Mouse (Mus musculus) hindbrain, embryonic 11.5 days (tissue): ENCODE data around the gene Bcorl1. TPM values are rescaled to one million over a fixed set of nuclear protein-coding genes. Genes with fewer than 3 reads are reported as not detected.

Source experiments
- ATAC-seq: fragments of 200-750 bp; cut with Nextera tagmentation; 2 replicates; pipeline ENCODE4 v1.8.0; 2017; ENCODE audit warnings: mild to moderate bottlenecking, moderate TSS enrichment, moderate library complexity; ENCODE audit not compliant: low FRiP score
- DNase-seq: peaks from one replicate; pipeline ENCODE4 v3.0.0-alpha.2; 2015; ENCODE audit warnings: low spot score
- H3K27ac ChIP-seq: fragments of 300-500 bp; sonication (generic); 2 replicates; pipeline ENCODE4 v1.5.1; 2014; ENCODE audit warnings: mild to moderate bottlenecking, low read depth, low read length
- H3K27me3 ChIP-seq: fragments of 300-500 bp; sonication (generic); 2 replicates; pipeline ENCODE4 v1.6.1; 2014; ENCODE audit warnings: mild to moderate bottlenecking, low read length, moderate library complexity, mixed read lengths; ENCODE audit not compliant: control insufficient read depth, insufficient read depth
- H3K36me3 ChIP-seq: fragments of 300-500 bp; sonication (generic); 2 replicates; pipeline ENCODE4 v1.6.1; 2014; ENCODE audit warnings: mild to moderate bottlenecking, low read length, moderate library complexity, mixed read lengths; ENCODE audit not compliant: control insufficient read depth, insufficient read depth
- H3K4me1 ChIP-seq: fragments of 300-500 bp; sonication (generic); replicated peaks from 2 replicates; pipeline ENCODE4 v1.6.1; 2014; ENCODE audit warnings: low read length, mixed read lengths; ENCODE audit not compliant: control insufficient read depth, insufficient read depth
- H3K4me2 ChIP-seq: fragments of 300-500 bp; sonication (generic); replicated peaks from 2 replicates; pipeline ENCODE4 v1.6.1; 2014; ENCODE audit warnings: mild to moderate bottlenecking, low read depth, low read length
- H3K4me3 ChIP-seq: fragments of 300-500 bp; sonication (generic); 2 replicates; pipeline ENCODE4 v1.5.1; 2014; ENCODE audit warnings: low read depth, low read length
- H3K9ac ChIP-seq: fragments of 300-500 bp; sonication (generic); 2 replicates; pipeline ENCODE4 v1.6.1; 2014; ENCODE audit warnings: low read depth, low read length
- H3K9me3 ChIP-seq: fragments of 300-500 bp; sonication (generic); 2 replicates; pipeline ENCODE4 v1.6.1; 2016; ENCODE audit warnings: low read length; ENCODE audit not compliant: control insufficient read depth
- WGBS: fragments of 180-500 bp; shearing (Covaris S2); extraction: QIAGEN DNeasy Blood & Tissue Kit; methylation state at CpG from one replicate; pipeline ENCODE4 v1.1.7; 2014; 5-methylcytosine and 5-hydroxymethylcytosine counted together
- polyA plus RNA-seq: library from polyadenylated mRNA; unstranded; fragments of >200 nt; fragmentation: Nextera tagmentation; extraction: Ambion mirVana; gene quantifications from 2 replicates; pipeline ENCODE4 v1.2.1, GENCODE M21; 2014

Bcorl1 gene
- polyA plus RNA-seq, 1 experiment from 2014 or later, result 8.2 TPM

DNA sequence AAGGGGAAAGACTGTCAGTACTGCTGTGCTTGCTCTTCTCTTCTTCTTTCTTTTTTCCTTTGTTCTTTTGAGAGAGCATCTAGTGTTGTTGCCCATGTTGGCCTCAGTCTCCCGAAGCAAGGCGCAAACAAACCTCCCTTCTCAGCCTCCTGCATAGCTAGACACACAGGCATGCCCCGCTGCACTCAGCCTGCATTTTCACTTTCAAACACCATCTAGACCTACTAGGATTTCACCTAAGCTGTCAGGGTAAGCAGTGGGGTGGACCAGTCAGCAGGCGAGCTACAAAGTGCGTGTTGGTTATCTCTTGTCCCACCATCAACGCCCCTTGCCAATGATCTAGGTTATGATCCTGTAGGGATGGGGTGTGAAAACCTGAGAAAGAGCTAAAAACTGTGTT lies 100.4 kb downstream of the Bcorl1 start:
- Histone ChIP-seq H3K4me2 (no peak overlapping the region), H3K4me3 (no peak overlapping the region), H3K9me3 (no peaks in the 10 kb centered on the region), H3K9ac (no peak overlapping the region), H3K36me3 (no peaks in the 10 kb centered on the region), H3K27ac (no peak overlapping the region), H3K4me1 (no peaks in the 10 kb centered on the region), H3K27me3 (no peaks in the 10 kb centered on the region)
- DNase-seq (no peak), ATAC-seq (no peak)
- WGBS, result 79% methylated on average over 6 of the region's 6 CpGs

DNA sequence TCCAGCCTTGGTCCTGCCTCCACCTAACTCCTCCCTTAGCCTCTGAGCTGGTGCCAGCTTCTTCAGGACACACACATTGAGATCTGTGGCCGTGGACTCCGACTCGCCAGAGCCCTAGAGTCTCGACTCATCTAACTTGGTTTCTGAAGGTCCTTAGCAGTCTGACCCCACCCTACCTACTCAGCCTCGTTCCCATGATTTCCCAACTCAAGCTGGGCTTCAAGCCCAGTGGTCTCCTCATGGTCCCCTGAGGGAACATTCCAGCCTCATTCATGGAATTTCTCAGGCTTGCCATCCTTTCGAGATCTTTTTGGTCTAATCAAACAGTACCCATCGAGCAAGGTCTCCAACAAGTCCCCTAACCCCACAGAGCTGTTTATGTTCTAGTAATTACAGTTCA lies 100.8 kb downstream of the Bcorl1 start:
- Histone ChIP-seq H3K4me1 (no peaks in the 10 kb centered on the region), H3K27ac (no peak overlapping the region), H3K9me3 (no peaks in the 10 kb centered on the region), H3K27me3 (no peaks in the 10 kb centered on the region), H3K9ac (no peak overlapping the region), H3K36me3 (no peaks in the 10 kb centered on the region), H3K4me2 (no peak overlapping the region), H3K4me3 (no peak overlapping the region)
- WGBS, result 86% methylated on average over 7 of the region's 7 CpGs
- ATAC-seq (no peak), DNase-seq (no peak)

DNA sequence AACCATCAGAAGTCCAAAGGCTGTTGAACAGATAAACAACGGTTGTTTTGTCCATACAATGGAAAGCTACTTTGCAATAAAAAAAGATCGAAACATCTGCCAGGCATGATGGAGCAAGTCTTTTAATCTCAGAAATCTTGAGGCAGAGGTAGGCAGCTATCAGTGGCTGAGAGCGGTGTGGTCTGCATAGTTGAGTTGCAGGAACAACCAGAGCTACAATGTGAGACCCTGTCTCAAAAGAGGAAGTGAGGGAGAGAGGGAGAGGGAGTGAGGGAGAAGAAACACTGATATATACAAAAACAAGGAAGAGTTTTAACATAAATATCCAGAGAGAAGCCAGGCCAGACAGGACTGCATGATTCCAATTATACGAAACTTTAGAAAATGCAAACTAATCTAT lies 103.5 kb downstream of the Bcorl1 start:
- Histone ChIP-seq H3K9ac (no peak overlapping the region), H3K4me1 (no peaks in the 10 kb centered on the region), H3K27me3 (no peaks in the 10 kb centered on the region), H3K4me2 (no peak overlapping the region), H3K9me3 (no peaks in the 10 kb centered on the region), H3K4me3 (no peak overlapping the region), H3K36me3 (no peaks in the 10 kb centered on the region), H3K27ac (no peak overlapping the region)
- ATAC-seq, result no peak
- DNase-seq, result no peak
- 90% methylated on average over 4 of the region's 4 CpGs for WGBS

DNA sequence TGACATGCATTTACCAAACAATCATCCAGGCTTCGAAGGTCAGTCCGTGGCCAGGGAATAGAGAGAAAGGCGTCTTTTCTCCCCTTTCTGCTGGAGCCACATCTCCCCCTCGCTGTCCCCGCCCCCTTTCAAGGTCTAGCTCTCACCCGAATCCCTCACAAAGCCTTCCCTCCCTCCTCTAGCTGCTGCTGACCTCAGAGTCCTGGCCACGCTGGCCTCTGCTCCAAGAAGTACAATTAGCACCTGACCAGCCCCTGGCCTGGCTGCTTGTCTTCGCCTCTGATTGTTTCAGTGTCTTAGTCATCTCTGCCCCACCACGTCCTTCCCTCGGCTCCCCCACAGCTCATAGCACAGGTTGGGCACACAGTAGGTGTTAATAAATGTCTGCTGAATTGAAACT lies 108.5 kb downstream of the Bcorl1 start:
- no peaks in the 10 kb centered on the region for H3K4me1 ChIP-seq
- no peak overlapping the region for H3K4me2 ChIP-seq
- DNase-seq (no peak), ATAC-seq (peak; percentile 48; the same call in 1 of the 2 replicates)
- H3K36me3 ChIP-seq, result no peaks in the 10 kb centered on the region
- no peak overlapping the region for H3K4me3 ChIP-seq
- no peak overlapping the region for H3K9ac ChIP-seq
- no peak overlapping the region for H3K27ac ChIP-seq
- H3K27me3 ChIP-seq, result peaks cover 18% of the 10 kb centered on the region
- 32% methylated on average over 10 of the region's 10 CpGs for WGBS
- H3K9me3 ChIP-seq, result no peaks in the 10 kb centered on the region

DNA sequence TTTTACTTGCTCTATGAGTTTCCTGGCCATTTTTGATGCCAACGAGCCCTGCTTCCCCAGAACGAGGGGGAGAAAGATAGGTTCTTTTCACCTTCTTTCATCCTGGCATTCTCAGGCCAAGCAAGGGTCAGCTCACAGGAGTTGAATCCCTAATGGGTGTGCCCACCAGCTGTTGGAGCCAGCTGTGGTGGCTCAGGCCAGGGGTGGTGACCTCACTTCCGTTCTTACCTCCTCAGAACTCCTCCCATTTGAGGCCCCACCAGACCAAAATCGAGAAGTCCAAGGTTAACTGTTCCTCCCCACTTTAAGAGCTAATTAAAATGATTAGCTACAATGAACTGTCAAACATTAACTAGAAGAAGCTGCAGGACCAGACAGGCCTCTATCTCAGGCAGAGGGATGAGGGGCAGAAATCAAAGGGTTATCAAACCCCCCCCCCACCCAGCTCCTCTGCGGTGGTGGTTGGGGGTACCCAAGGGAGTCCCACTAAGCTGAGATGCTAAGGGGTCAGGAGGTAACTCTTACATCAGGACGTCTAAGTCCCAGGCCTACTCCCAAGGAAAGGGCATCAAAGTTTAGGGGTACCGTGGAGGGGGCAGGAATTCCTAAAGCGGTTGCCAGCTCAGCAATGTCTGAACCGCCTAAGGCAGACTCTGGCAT lies 111.2 kb downstream of the Bcorl1 start:
- peaks cover 18% of the 10 kb centered on the region for H3K27me3 ChIP-seq
- DNase-seq, result no peak
- H3K27ac ChIP-seq, result no peak overlapping the region
- 38% methylated on average over 9 of the region's 9 CpGs for WGBS
- no peaks in the 10 kb centered on the region for H3K4me1 ChIP-seq
- no peak overlapping the region; the same call in 1 of the 2 replicates for H3K4me3 ChIP-seq
- H3K9me3 ChIP-seq, result no peaks in the 10 kb centered on the region
- H3K9ac ChIP-seq, result no peak overlapping the region
- ATAC-seq, result no peak
- H3K4me2 ChIP-seq, result peak overlapping the region; percentile 29; the same call in 1 of the 2 replicates
- no peaks in the 10 kb centered on the region for H3K36me3 ChIP-seq

DNA sequence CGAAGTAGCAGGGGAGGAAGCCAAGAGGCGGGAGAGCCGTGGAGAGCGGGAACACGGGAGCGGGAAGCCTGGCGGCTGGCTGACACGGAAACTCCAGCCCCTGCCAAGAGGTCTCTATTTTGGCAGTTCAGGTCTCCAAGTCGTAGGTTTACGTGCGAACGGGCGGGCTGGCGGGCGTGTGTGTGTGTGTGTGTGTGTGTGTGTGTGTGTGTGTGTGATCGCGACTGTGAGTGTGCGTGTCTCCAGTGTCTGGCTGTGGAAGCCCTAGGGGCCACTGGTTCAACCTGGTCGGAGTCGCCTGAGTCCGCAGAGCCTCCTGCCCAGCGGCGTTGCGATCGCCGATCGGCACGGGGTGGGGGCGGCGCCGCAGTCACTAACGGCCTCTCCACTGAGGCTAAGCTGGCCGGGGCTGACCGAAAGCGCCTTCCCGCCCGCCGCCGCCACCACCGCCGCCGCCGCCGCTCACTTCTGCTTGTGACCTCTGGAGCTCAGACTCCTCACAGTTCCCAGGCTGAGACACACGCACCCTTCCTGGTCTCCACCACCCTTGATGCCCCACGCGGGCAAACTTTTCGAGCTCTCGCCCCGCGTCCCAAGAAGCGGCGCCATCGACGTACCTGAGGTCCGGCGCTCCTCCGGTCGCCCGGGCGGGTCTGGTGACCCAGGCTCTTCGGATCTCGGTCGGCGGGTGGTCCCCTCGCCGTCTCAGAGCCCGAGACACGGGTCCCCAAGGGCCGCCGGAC lies 111.9 kb downstream of the Bcorl1 start:
- Histone ChIP-seq H3K36me3 (no peaks in the 10 kb centered on the region), H3K4me1 (no peaks in the 10 kb centered on the region), H3K9me3 (no peaks in the 10 kb centered on the region), H3K4me3 (peak overlapping the region; percentile 33), H3K9ac (no peak overlapping the region), H3K27me3 (peaks cover 18% of the 10 kb centered on the region), H3K4me2 (peak overlapping the region; percentile 29), H3K27ac (no peak overlapping the region)
- DNase-seq (peak; percentile 37), ATAC-seq (no peak)
- 19% methylated on average over 51 of the region's 71 CpGs for WGBS

DNA sequence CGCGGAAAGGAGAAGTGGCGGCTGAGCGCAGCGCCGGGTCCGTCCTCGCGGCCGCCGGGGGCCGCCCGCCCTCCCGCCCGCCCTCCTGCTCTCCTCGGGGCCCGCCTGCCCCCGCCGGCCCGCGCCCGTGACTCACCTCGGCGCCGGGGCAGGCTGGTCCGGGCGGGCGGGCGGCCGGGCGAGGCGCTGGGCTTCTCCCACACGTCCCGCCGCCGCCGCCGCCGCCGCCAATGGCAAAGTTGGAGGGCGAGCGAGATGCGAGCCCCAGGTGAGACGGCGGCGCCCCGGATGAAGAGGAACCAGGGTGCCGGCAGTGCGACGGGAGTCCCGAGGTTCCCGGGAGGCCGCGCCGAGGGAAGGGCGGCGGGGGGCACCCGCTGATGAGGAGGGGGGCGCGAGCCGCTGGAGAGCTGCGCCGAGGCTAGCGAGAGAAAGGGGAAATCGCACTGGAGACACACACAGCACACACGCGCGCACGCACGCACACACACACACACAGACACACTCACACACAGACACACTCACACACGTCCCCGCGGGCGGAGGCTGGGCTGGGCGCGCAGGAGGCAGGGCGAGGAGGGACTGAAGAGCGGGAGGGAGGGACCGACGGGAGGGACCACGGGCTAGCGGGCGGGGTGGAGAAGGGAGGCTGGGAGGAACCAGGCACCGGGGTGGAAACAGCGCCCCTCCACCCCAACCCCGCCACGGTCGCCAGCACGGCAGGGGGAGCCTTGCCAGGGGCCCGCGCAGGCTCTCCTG lies 112.8 kb downstream of the Bcorl1 start:
- Histone ChIP-seq H3K27ac (no peak overlapping the region), H3K36me3 (no peaks in the 10 kb centered on the region), H3K27me3 (peaks cover 18% of the 10 kb centered on the region), H3K4me3 (peak overlapping the region; percentile 33), H3K4me2 (peak overlapping the region; percentile 29), H3K4me1 (no peaks in the 10 kb centered on the region), H3K9me3 (no peaks in the 10 kb centered on the region), H3K9ac (no peak overlapping the region; the same call in 1 of the 2 replicates)
- whole genome bisulfite sequencing, result 8% methylated on average over 21 of the region's 91 CpGs
- ATAC-seq, result peak; percentile 71
- peak; percentile 48 for DNase-seq

DNA sequence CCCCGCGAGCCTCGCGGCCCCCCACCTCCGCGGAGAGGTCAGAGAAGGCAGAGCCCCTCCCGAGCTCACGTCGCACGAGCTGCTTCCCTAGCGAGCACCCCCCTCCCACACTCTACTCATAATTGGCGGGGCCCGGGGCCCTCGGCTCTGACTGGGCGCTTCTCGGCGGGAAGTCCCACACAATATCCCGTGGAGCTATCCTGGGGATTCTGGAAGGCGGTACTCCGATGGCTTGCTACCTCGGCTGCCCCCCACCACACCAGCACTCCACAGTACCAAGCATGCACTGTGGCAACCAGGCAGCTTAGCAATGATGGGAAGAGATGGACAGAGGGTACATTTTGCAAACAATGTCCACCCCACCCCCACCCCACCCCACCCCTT lies 113.3 kb downstream of the Bcorl1 start:
- Histone ChIP-seq H3K4me2 (peak overlapping the region; percentile 29; the same call in 1 of the 2 replicates), H3K4me3 (peak overlapping the region; percentile 33), H3K36me3 (no peaks in the 10 kb centered on the region), H3K27me3 (peaks cover 18% of the 10 kb centered on the region), H3K9me3 (no peaks in the 10 kb centered on the region), H3K4me1 (no peaks in the 10 kb centered on the region), H3K27ac (no peak overlapping the region), H3K9ac (no peak overlapping the region; the same call in 1 of the 2 replicates)
- WGBS, result 22% methylated on average over 21 of the region's 21 CpGs
- ATAC-seq (peak; percentile 25; the same call in 1 of the 2 replicates), DNase-seq (peak; percentile 15)
